Mouse (Mus musculus): ENCODE measurements at regions not wholly inside any gene's neighbourhood (a gene's known extent, or its start where the extent isn't known, plus 50 kb on each side); places are given as distances from the start of the nearest gene placed in this dataset.

DNA sequence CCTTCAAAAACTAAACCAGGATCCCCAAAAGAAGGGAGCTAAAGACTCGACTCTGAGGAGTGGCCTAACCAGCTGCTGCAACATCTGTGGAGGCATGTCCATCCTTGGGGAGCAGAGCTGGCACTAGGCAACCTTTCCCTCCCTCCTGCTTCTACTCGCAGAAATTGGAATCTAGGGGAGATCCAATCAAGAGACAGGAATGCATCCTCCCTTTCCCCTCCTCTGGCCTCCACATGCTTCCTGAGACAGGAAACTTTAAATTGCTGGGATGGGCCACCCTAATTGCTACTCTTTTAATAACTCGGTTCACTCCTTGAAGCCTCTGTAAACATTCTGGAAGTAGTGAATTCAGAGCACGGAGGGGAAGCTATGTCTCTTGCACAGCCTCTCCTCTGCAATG, 117.9 kb downstream of the Trib2 start:
- no peak overlapping the region for H3K27ac ChIP-seq
- H3K9me3 ChIP-seq = no peaks in the 10 kb centered on the region
- H3K4me3 ChIP-seq = no peak overlapping the region
- DNase-seq (ENCODE audit: low spot score) = no peak
- WGBS = 46% methylated on average over 4 of the region's 4 CpGs
- peaks cover 11% of the 10 kb centered on the region for H3K4me1 ChIP-seq
- H3K27me3 ChIP-seq (ENCODE audit: insufficient read depth, poor library complexity, severe bottlenecking) = no peaks in the 10 kb centered on the region
- no peaks in the 10 kb centered on the region for H3K36me3 ChIP-seq

DNA sequence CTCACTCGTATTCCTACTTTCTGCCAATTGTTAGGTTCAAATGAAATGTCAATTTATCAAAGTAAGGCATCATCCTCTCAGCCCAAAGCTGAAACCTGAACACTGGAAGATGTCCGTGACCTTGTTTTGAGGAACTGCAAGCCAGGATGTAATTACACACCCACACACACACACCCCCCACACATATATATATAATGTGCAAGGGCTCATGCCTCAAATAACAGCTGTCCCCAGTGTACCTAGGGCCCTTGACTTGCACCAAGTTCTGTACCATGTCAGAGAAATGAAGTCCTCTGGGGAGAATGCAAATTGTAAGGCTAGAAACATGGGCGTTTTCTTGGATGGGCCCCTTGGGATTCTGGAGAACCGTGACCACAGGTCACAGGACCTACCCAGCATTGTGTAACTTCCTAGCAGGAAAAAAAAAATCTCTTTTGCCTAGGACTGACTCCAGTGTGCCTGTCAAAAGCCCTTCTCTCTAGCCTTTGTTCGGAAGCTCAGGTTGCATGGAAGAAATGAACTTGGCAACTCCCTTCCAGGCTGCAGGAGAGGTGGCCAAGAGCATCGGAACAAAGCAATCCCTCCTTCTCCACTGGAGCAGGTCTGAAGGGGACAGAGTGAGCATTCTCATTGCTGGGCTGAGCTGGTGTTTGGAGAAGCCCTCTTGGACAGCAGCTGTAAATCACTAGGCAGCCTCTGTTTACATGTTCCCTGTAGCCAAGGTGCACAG, 118.5 kb downstream of the Trib2 start:
- H3K36me3 ChIP-seq = no peaks in the 10 kb centered on the region
- no peak for DNase-seq (ENCODE audit: low spot score)
- H3K27me3 ChIP-seq (ENCODE audit: insufficient read depth, poor library complexity, severe bottlenecking) = no peaks in the 10 kb centered on the region
- peaks cover 11% of the 10 kb centered on the region for H3K4me1 ChIP-seq
- H3K4me3 ChIP-seq = no peak overlapping the region
- H3K9me3 ChIP-seq = no peaks in the 10 kb centered on the region
- no peak overlapping the region for H3K27ac ChIP-seq
- 72% methylated on average over 6 of the region's 6 CpGs for WGBS

DNA sequence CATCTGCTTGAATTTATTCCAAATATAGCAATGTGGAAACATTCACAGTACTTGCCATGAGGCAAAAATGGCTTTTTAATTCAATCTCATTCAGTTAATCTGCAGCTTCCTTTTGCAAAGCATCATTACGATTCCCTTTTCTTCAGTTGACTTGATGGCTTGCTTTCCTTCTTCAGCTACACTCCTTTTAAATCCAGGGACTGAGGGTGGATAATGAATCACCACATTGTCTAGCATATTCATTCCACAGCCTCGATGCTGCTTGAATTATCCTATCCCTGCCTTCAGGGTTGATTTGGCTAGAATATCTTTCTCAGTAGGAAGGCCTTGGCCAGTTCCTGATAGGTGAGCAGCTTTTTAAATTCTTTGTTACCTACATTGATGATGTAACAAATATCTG, 128.4 kb downstream of the Trib2 start:
- WGBS = 78% methylated on average over 2 of the region's 2 CpGs
- Histone ChIP-seq H3K4me3 (no peak overlapping the region), H3K9me3 (no peaks in the 10 kb centered on the region), H3K4me1 (no peaks in the 10 kb centered on the region), H3K27me3 (ENCODE audit: insufficient read depth, poor library complexity, severe bottlenecking) (no peaks in the 10 kb centered on the region), H3K27ac (no peak overlapping the region), H3K36me3 (no peaks in the 10 kb centered on the region)
- no peak for DNase-seq (ENCODE audit: low spot score)

DNA sequence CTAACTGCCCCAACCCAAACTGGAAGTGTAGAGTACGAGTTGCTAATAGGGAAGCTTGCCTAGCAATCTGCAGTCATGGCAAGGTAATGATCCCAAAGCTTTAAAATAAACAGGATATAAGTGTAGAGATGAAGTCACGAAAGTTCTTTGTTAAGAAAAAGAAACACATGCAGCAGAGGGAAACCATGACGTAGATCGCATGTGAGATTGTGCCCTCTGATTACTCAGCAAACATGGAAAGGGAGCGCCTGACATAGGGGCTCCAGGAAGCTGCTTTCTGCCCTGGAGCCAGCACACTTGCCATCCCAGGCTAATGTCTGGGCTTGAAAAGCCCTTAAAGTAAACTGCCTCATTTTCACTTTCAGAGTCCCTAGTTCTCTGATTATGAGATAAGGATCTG, 132.4 kb downstream of the Trib2 start:
- H3K27me3 ChIP-seq (ENCODE audit: insufficient read depth, poor library complexity, severe bottlenecking) = no peaks in the 10 kb centered on the region
- no peaks in the 10 kb centered on the region for H3K9me3 ChIP-seq
- H3K27ac ChIP-seq = no peak overlapping the region
- 67% methylated on average over 5 of the region's 5 CpGs for WGBS
- H3K4me3 ChIP-seq = no peak overlapping the region
- DNase-seq (ENCODE audit: low spot score) = no peak
- no peaks in the 10 kb centered on the region for H3K4me1 ChIP-seq
- no peaks in the 10 kb centered on the region for H3K36me3 ChIP-seq

DNA sequence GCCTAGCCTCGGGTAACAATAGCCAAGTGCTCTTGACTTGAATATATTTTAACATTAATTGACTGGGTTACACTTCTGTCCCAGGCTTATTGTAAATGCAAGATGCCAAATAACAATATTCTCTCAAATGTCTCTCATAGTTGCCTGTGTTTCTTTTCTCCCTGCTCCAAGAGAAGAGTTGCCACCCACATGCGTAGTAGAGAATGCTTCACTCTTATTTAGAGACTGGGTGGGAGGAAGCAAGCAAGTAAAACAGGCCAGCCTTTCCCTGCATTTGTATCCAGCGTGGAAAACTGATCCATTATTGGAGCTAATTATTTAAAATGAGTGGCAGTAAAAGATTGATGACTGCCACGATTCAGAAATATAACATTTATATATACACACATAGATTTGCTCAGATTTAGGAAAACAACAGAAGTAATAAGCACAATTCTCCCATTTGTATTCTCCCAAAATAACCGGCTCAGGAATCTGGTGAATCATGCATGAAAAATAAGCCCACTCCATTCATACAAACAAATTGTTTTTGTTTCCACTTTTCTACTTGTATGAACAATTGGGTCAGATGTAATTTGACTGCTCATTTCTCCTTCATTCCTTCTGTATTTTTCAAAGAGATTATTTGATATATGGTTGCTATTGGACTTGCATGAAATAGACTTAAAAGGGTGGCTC, 134.9 kb downstream of the Trib2 start:
- Histone ChIP-seq H3K4me1 (no peaks in the 10 kb centered on the region), H3K36me3 (no peaks in the 10 kb centered on the region), H3K27ac (no peak overlapping the region), H3K9me3 (no peaks in the 10 kb centered on the region), H3K4me3 (no peak overlapping the region), H3K27me3 (ENCODE audit: insufficient read depth, poor library complexity, severe bottlenecking) (no peaks in the 10 kb centered on the region)
- no peak for DNase-seq (ENCODE audit: low spot score)
- 83% methylated on average over 5 of the region's 5 CpGs for WGBS

DNA sequence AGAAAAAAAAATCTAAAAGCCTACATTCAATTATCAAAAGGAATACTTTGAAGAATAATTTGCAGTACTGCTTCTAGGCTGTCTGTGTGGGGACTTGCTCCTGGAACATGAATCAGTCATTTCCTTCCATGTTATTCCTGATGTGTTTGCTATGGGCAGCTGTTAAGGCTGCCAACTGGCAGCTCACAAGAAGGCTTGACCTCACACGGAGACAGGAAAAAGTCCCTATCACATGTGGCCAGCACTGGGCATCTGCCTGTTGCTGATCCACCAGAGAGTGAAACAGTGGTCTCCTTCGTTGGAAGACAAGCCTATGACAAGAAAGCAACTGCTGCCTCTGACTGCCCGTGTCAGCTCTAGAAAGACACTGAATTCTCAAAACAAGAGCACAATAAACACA, 140.6 kb downstream of the Trib2 start:
- Histone ChIP-seq H3K9me3 (no peaks in the 10 kb centered on the region), H3K4me3 (no peak overlapping the region), H3K27ac (no peak overlapping the region), H3K4me1 (no peaks in the 10 kb centered on the region), H3K27me3 (ENCODE audit: insufficient read depth, poor library complexity, severe bottlenecking) (no peaks in the 10 kb centered on the region), H3K36me3 (no peaks in the 10 kb centered on the region)
- no peak for DNase-seq (ENCODE audit: low spot score)
- 75% methylated on average over 3 of the region's 3 CpGs for WGBS

DNA sequence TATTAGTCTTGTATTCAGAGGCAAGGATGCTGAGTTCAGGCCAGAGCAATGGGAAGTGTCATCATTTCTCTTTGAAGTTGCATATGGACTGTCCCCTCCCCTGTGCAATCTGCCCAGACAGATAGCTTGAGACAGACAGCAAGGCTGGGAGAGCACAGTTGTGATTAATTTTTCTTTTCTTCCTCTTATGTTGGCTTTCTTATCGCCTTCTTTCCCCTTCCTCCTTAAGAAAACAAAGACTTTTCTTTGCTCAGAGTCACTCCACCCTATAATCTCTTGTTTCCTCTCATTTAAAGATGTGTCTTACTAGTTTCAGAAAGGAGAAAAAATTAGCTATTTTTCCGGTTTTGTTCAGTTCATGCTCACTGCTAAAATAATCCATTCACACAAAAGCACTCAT, 157.0 kb downstream of the Trib2 start:
- H3K9me3 ChIP-seq = no peaks in the 10 kb centered on the region
- no peaks in the 10 kb centered on the region for H3K27me3 ChIP-seq (ENCODE audit: insufficient read depth, poor library complexity, severe bottlenecking)
- WGBS = 55% methylated on average over 2 of the region's 2 CpGs
- H3K27ac ChIP-seq = no peak overlapping the region
- H3K4me3 ChIP-seq = no peak overlapping the region
- no peak for DNase-seq (ENCODE audit: low spot score)
- no peaks in the 10 kb centered on the region for H3K4me1 ChIP-seq
- no peaks in the 10 kb centered on the region for H3K36me3 ChIP-seq

DNA sequence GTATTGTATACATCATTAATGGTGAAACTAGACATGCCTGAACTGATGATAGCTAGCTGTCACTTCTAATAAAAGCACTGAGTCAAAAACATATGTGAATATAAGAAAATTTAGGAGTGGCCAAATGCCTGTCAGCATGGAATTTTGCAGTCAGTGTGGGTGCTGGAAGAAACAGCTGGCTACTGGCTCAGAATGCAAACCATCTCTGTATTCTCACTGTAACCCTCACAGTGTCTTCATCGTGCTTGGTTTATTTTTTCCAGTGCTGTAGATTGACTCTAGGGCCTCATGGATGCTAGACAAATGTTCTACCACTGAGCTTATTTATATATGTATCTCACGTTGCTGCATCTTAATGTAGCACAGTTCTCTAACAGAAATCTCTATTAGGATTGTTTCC, 157.4 kb downstream of the Trib2 start:
- no peaks in the 10 kb centered on the region for H3K9me3 ChIP-seq
- H3K4me1 ChIP-seq = no peaks in the 10 kb centered on the region
- no peak for DNase-seq (ENCODE audit: low spot score)
- H3K27ac ChIP-seq = no peak overlapping the region
- no peaks in the 10 kb centered on the region for H3K27me3 ChIP-seq (ENCODE audit: insufficient read depth, poor library complexity, severe bottlenecking)
- WGBS = 81% methylated on average over 2 of the region's 2 CpGs
- no peaks in the 10 kb centered on the region for H3K36me3 ChIP-seq
- H3K4me3 ChIP-seq = no peak overlapping the region

DNA sequence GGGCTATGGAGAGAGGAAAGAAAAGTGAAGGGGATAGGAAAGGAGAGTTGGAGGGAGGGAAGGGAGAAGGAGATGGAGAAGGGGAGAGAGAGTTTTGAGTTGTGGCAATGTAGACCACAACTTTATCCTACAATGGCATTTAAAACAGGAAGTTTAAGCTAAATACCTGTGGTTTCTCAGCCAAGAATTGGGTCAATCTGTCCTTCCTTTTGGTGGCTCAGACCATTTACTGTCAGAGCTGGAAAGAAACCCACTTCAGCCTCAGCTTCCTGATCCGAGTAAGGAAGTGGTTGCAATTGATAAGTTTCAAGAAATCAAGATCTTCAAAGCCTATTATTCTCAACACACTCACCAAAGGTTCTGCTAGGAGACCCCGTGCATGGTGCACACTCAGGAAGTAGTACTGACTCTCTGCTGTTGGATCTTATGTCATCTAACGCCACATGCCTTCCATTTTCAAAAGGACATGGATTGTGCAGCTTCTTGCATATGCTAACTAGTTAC, 158.9 kb downstream of the Trib2 start:
- H3K36me3 ChIP-seq = no peaks in the 10 kb centered on the region
- WGBS = 68% methylated on average over 3 of the region's 3 CpGs
- H3K27me3 ChIP-seq (ENCODE audit: insufficient read depth, poor library complexity, severe bottlenecking) = no peaks in the 10 kb centered on the region
- no peak for DNase-seq (ENCODE audit: low spot score)
- H3K4me1 ChIP-seq = peaks cover 4% of the 10 kb centered on the region; the same call in 1 of the 2 replicates
- H3K9me3 ChIP-seq = no peaks in the 10 kb centered on the region
- no peak overlapping the region for H3K4me3 ChIP-seq
- H3K27ac ChIP-seq = no peak overlapping the region

DNA sequence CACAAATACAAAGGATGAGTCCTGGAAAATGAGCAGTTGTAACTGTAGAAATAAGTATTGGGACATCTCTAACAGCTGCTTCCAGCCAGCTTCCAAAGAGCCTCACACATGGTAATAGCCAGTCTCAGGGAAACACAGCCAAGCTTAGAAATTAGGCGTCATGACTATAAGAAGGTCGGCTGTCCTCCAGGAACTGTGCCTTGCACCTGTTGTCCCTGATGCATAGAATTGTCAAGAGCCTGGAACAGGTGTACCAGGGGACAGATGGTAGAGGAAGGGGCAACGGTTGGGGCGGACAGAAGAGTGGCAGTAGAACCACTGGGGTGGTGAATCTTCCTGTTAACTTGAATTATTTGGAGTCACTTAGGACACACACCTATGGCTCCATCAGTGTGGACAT, 162.1 kb downstream of the Trib2 start:
- DNase-seq (ENCODE audit: low spot score) = no peak

DNA sequence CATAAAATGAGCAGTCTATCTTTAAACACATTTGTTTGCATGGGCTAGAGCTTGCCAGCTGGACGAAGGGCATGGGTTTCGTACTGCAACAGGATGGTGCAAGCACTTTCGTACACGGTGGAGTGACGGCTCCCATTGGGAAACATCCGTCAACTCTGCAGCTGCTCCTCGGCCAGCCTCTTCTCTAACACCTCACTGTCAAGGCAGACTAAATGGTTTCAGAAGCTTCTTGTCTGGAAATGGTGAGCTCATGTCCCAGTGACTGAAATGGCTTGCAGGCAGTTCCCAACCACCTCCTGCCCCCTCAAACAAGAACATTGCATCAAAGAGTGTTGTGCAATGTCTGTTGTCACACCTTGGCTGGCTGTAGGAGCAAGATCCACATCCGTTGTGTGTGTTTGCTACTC, 163.4 kb downstream of the Trib2 start:
- DNase-seq (ENCODE audit: low spot score) = no peak
- Histone ChIP-seq H3K9me3 (no peaks in the 10 kb centered on the region), H3K4me1 (peaks cover 8% of the 10 kb centered on the region; the same call in 1 of the 2 replicates), H3K36me3 (no peaks in the 10 kb centered on the region), H3K27ac (0 out of 2 replicates have a peak overlapping the region, but pooled peaks have one; percentile 16), H3K27me3 (ENCODE audit: insufficient read depth, poor library complexity, severe bottlenecking) (no peaks in the 10 kb centered on the region), H3K4me3 (no peak overlapping the region)
- 46% methylated on average over 8 of the region's 8 CpGs for WGBS

More for the DNA sequence above, 162.1 kb downstream of the Trib2 start:
- Histone ChIP-seq H3K4me3 (no peak overlapping the region), H3K4me1 (peaks cover 4% of the 10 kb centered on the region; the same call in 1 of the 2 replicates), H3K9me3 (no peaks in the 10 kb centered on the region), H3K36me3 (no peaks in the 10 kb centered on the region), H3K27me3 (ENCODE audit: insufficient read depth, poor library complexity, severe bottlenecking) (no peaks in the 10 kb centered on the region), H3K27ac (no peak overlapping the region)
- WGBS = 94% methylated on average over 4 of the region's 4 CpGs

DNA sequence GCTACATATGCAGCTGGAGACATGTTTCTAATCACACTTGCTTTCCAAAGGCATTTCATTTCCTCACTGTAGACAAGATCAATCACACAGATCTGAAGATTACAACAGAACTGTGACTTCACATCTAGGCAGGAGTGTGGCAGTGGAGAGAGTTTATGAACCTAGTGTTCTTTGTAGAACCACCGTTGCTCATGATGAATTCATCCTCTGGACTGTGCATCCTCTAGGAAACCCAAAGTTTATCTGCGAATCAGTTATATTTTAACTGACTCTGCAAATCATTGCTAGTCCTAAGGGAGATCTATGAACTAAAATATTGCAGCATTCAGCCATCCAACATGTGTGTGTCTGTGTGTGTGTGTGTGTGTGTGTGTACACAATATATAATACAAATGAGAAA, 165.4 kb downstream of the Trib2 start:
- 86% methylated on average over 2 of the region's 2 CpGs for WGBS
- no peak overlapping the region for H3K27ac ChIP-seq
- H3K27me3 ChIP-seq (ENCODE audit: insufficient read depth, poor library complexity, severe bottlenecking) = no peaks in the 10 kb centered on the region
- no peaks in the 10 kb centered on the region for H3K9me3 ChIP-seq
- no peaks in the 10 kb centered on the region for H3K36me3 ChIP-seq
- H3K4me3 ChIP-seq = no peak overlapping the region
- DNase-seq (ENCODE audit: low spot score) = no peak
- peaks cover 12% of the 10 kb centered on the region; the same call in 1 of the 2 replicates for H3K4me1 ChIP-seq

DNA sequence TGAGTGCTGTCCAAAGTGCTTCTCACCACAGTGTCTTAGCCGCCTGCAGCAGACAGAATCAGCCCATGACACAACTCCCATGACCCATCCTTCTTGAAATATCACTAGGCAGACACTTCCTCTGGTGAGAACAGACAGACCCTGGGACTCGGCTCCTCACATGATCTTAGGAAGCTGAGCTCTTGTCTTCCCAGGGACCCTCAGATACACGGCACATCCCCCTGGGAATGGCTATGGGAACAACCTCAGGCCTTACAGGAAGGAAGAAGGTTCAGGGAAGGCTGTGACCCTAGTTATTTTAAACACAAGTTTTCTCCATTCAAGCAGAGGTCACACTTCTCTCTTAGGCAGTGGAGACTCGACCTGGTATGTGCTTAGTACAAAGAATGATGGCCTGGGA, 166.8 kb downstream of the Trib2 start:
- Histone ChIP-seq H3K4me1 (peaks cover 12% of the 10 kb centered on the region; the same call in 1 of the 2 replicates), H3K36me3 (no peaks in the 10 kb centered on the region), H3K9me3 (no peaks in the 10 kb centered on the region), H3K27ac (no peak overlapping the region), H3K4me3 (no peak overlapping the region), H3K27me3 (ENCODE audit: insufficient read depth, poor library complexity, severe bottlenecking) (no peaks in the 10 kb centered on the region)
- 61% methylated on average over 4 of the region's 4 CpGs for WGBS
- DNase-seq (ENCODE audit: low spot score) = no peak

Measured in heart, embryonic 10.5 days (tissue).